Mouse (Mus musculus): ENCODE results near the gene Mep1a. TPM values are rescaled to one million over a fixed set of nuclear protein-coding genes. Genes with fewer than 3 reads are reported as not detected.
A peak's percentile ranks its signal among the peaks of the same experiment; 100 is the strongest.
"Not testable (repeated sequence)": the region's sequence is repeated elsewhere in the genome, so short reads cannot be mapped to it uniquely, and the experiment has no call there.

Gene Mep1a
- total RNA-seq (2021): 10 to 100 TPM in 1 of 2 experiments, under 1 TPM in 1; 0.85 to 28.5 TPM
- long read RNA-seq, experiment 1, partial matches to known transcripts: 0 of 1 reads
- long read RNA-seq, experiment 1, other reads (novel, unspliced or antisense): 0 of 1 reads
- long read RNA-seq, experiment 2, transcript Mep1a-202 (14 exons, 2,967 nt): major isoform, 16 of 30 reads
- long read RNA-seq, experiment 2, partial matches to known transcripts: 10 of 30 reads
- long read RNA-seq, experiment 2, other reads (novel, unspliced or antisense): 4 of 30 reads

- DNase-seq (ENCODE audit: low spot score in 2 of 2): no peak
Observed at GRCm38 (mm10) chr17:43502592-43502991, at the start of gene Mep1a. Gene Mep1a (minus strand): TSS chr17:43502812.

- no peak for DNase-seq (ENCODE audit: low spot score in 2 of 2)
Observed at GRCm38 (mm10) chr17:43551122-43551630, 48.6 kb upstream of the Mep1a start.

- DNase-seq (ENCODE audit: low spot score in 2 of 2): no peak
Observed at GRCm38 (mm10) chr17:43544040-43544439, 41.4 kb upstream of the Mep1a start.

- no peak for DNase-seq (ENCODE audit: low spot score in 2 of 2)
Observed at GRCm38 (mm10) chr17:43543539-43543938, 40.9 kb upstream of the Mep1a start, which contains the start of gene Ankrd66. Gene Ankrd66 (minus strand): TSS chr17:43543639.

- no peak for DNase-seq (ENCODE audit: low spot score in 2 of 2)
Observed at GRCm38 (mm10) chr17:43538767-43539166, 36.2 kb upstream of the Mep1a start.

- DNase-seq (ENCODE audit: low spot score in 2 of 2): not testable (repeated sequence)
Observed at GRCm38 (mm10) chr17:43536841-43537240, 34.2 kb upstream of the Mep1a start.

GRCm38 (mm10) chr17:43534362-43535222 is 32.0 kb upstream of the Mep1a start:
- no peak for DNase-seq (ENCODE audit: low spot score in 2 of 2)

GRCm38 (mm10) chr17:43531192-43531591 is 28.6 kb upstream of the Mep1a start:
- no peak for DNase-seq (ENCODE audit: low spot score in 2 of 2)

GRCm38 (mm10) chr17:43530507-43530906 is 27.9 kb upstream of the Mep1a start:
- no peak for DNase-seq (ENCODE audit: low spot score in 2 of 2)

- DNase-seq (ENCODE audit: low spot score in 2 of 2): no peak
Observed at GRCm38 (mm10) chr17:43520166-43520565, 17.6 kb upstream of the Mep1a start.

- peak; percentile 15 to 44 for DNase-seq (ENCODE audit: low spot score in 2 of 2)
Observed at GRCm38 (mm10) chr17:43518644-43519409, 16.2 kb upstream of the Mep1a start.

- DNase-seq (ENCODE audit: low spot score in 2 of 2): no peak
Observed at GRCm38 (mm10) chr17:43510782-43511181, 8.2 kb upstream of the Mep1a start.

GRCm38 (mm10) chr17:43504594-43504934 is 2.0 kb upstream of the Mep1a start:
- no peak for DNase-seq (ENCODE audit: low spot score in 2 of 2)

- no peak for DNase-seq (ENCODE audit: low spot score in 2 of 2)
Observed at GRCm38 (mm10) chr17:43503861-43504593, 1.4 kb upstream of the Mep1a start.

GRCm38 (mm10) chr17:43501631-43502030 is 981 bp downstream of the Mep1a start:
- no peak for DNase-seq (ENCODE audit: low spot score in 2 of 2)

GRCm38 (mm10) chr17:43501223-43501622 is 1.4 kb downstream of the Mep1a start:
- no peak for DNase-seq (ENCODE audit: low spot score in 2 of 2)

GRCm38 (mm10) chr17:43500513-43500912 is 2.1 kb downstream of the Mep1a start:
- no peak for DNase-seq (ENCODE audit: low spot score in 2 of 2)

- DNase-seq (ENCODE audit: low spot score in 2 of 2): no peak
Observed at GRCm38 (mm10) chr17:43497521-43497920, 5.1 kb downstream of the Mep1a start.

- DNase-seq (ENCODE audit: low spot score in 2 of 2): no peak
Observed at GRCm38 (mm10) chr17:43495502-43495901, 7.1 kb downstream of the Mep1a start.

- not testable (repeated sequence) for DNase-seq (ENCODE audit: low spot score in 2 of 2)
Observed at GRCm38 (mm10) chr17:43490371-43490770, 12.2 kb downstream of the Mep1a start.
